Mouse (Mus musculus) heart, embryonic 11.5 days (tissue): Measurements from ENCODE around the gene Gm17455. TPM values are rescaled to one million over a fixed set of nuclear protein-coding genes. Genes with fewer than 3 reads are reported as not detected.
A peak's percentile ranks its signal among the peaks of the same experiment; 100 is the strongest.

ENCODE experiments used
- ATAC-seq: fragments of 200-750 bp; cut with Nextera tagmentation; replicated peaks from 2 replicates; pipeline ENCODE4 v1.8.0; 2017; ENCODE audit warnings: moderate library complexity; ENCODE audit not compliant: insufficient number of reproducible peaks, low FRiP score, low TSS enrichment
- H3K27ac ChIP-seq: fragments of 300-500 bp; sonication (generic); 2 replicates; pipeline ENCODE4 v1.5.1; 2014; ENCODE audit warnings: mild to moderate bottlenecking, low read depth, low read length
- H3K27me3 ChIP-seq: fragments of 300-500 bp; sonication (generic); 2 replicates; pipeline ENCODE4 v1.6.1; 2014; ENCODE audit warnings: mild to moderate bottlenecking, low read length, mixed read lengths; ENCODE audit not compliant: control insufficient read depth, insufficient read depth
- H3K36me3 ChIP-seq: fragments of 300-500 bp; sonication (generic); 2 replicates; pipeline ENCODE4 v1.6.1; 2014; ENCODE audit warnings: mild to moderate bottlenecking, low read length, moderate library complexity, mixed read lengths; ENCODE audit not compliant: control insufficient read depth, insufficient read depth
- H3K4me1 ChIP-seq: fragments of 300-500 bp; sonication (generic); 2 replicates; pipeline ENCODE4 v1.6.1; 2014; ENCODE audit warnings: low read length; ENCODE audit not compliant: control insufficient read depth, insufficient read depth
- H3K4me2 ChIP-seq: fragments of 300-500 bp; sonication (generic); 2 replicates; pipeline ENCODE4 v1.6.1; 2014; ENCODE audit warnings: mild to moderate bottlenecking, moderate library complexity
- H3K4me3 ChIP-seq: fragments of 300-500 bp; sonication (generic); 2 replicates; pipeline ENCODE4 v1.5.1; 2014; ENCODE audit warnings: low read depth, low read length
- H3K9ac ChIP-seq: fragments of 300-500 bp; sonication (generic); 2 replicates; pipeline ENCODE4 v1.6.1; 2014; ENCODE audit warnings: mild to moderate bottlenecking, low read depth, low read length, moderate library complexity
- H3K9me3 ChIP-seq: fragments of 300-500 bp; sonication (generic); replicated peaks from 2 replicates; pipeline ENCODE4 v1.6.1; 2016; ENCODE audit warnings: low read length; ENCODE audit not compliant: control insufficient read depth
- WGBS: fragments of 180-500 bp; shearing (Covaris S2); extraction: QIAGEN DNeasy Blood & Tissue Kit; methylation state at CpG from one replicate; pipeline ENCODE4 v1.1.7; 2014; ENCODE audit not compliant: insufficient replicate concordance; 5-methylcytosine and 5-hydroxymethylcytosine counted together
- polyA plus RNA-seq: library from polyadenylated mRNA; unstranded; fragments of >200 nt; fragmentation: Nextera tagmentation; extraction: Ambion mirVana; gene quantifications from 2 replicates; pipeline ENCODE4 v1.2.1, GENCODE M21; 2014

Gm17455 gene
- polyA plus RNA-seq = 0.66 and 1.6 TPM in 2 replicates

- Histone ChIP-seq H3K9ac (no peak within 1 kb of the TSS), H3K4me2 (no peak within 1 kb of the TSS), H3K4me1 (peaks cover 3% of the 10 kb centered on the region; the same call in 1 of the 2 replicates), H3K27me3 (no peaks in the 10 kb centered on the region; the same call in 1 of the 2 replicates), H3K4me3 (no peak within 1 kb of the TSS), H3K9me3 (no peaks in the 10 kb centered on the region), H3K27ac (no peak within 1 kb of the TSS), H3K36me3 (no peaks in the 10 kb centered on the region)
- 39% methylated on average over 7 of the region's 7 CpGs for WGBS
- no peak for ATAC-seq
These were observed at the start of gene Gm17455 for GRCm38 (mm10) chr10:60399449-60399848. TSS of gene Gm17455 (plus strand) at chr10:60399726.

- peak overlapping the region; percentile 28 for H3K4me3 ChIP-seq
- H3K36me3 ChIP-seq = no peaks in the 10 kb centered on the region
- 31% methylated on average over 5 of the region's 5 CpGs for WGBS
- peaks cover 47% of the 10 kb centered on the region for H3K4me1 ChIP-seq
- peak overlapping the region; percentile 36; the same call in 1 of the 2 replicates for H3K27ac ChIP-seq
- no peak for ATAC-seq
- H3K9me3 ChIP-seq = no peaks in the 10 kb centered on the region
- H3K4me2 ChIP-seq = peak overlapping the region; percentile 42
- no peaks in the 10 kb centered on the region; the same call in 1 of the 2 replicates for H3K27me3 ChIP-seq
- H3K9ac ChIP-seq = no peak overlapping the region
These were observed 49.3 kb upstream of the Gm17455 start for GRCm38 (mm10) chr10:60350077-60350804.

GRCm38 (mm10) chr10:60350805-60351167, 48.7 kb upstream of the Gm17455 start:
- ATAC-seq = no peak
- Histone ChIP-seq H3K4me3 (peak overlapping the region; percentile 28), H3K36me3 (no peaks in the 10 kb centered on the region), H3K9ac (no peak overlapping the region), H3K4me2 (peak overlapping the region; percentile 42), H3K9me3 (no peaks in the 10 kb centered on the region), H3K4me1 (peaks cover 49% of the 10 kb centered on the region), H3K27me3 (no peaks in the 10 kb centered on the region; the same call in 1 of the 2 replicates), H3K27ac (peak overlapping the region; percentile 76)
- WGBS = 45% methylated on average over 3 of the region's 3 CpGs

DNA sequence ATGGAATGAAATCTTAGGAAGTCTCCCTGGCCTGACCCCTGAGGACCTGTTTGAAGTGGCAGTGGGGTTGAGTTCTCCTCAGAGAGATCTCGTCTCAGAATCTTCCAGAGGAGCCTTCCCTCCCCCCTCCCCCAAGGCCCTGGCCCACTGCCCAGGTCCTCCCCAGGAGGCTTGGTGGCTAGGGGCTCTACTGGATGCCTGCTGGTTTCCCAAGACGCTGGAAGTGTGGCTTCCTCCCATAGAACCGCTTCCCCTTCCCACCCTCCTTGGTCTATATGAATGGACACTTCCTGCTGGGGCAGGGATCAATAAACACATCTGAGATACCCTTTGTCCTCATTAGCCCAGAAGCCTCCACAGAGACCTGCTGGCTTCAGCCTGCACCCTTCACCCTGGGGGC, 48.3 kb upstream of the Gm17455 start:
- peak overlapping the region; percentile 76 for H3K27ac ChIP-seq
- no peak for ATAC-seq
- H3K9ac ChIP-seq = no peak overlapping the region
- no peaks in the 10 kb centered on the region for H3K36me3 ChIP-seq
- H3K27me3 ChIP-seq = no peaks in the 10 kb centered on the region; the same call in 1 of the 2 replicates
- WGBS = 31% methylated on average over 3 of the region's 3 CpGs
- peak overlapping the region; percentile 42 for H3K4me2 ChIP-seq
- no peak overlapping the region for H3K4me3 ChIP-seq
- H3K9me3 ChIP-seq = no peaks in the 10 kb centered on the region
- H3K4me1 ChIP-seq = peaks cover 48% of the 10 kb centered on the region

DNA sequence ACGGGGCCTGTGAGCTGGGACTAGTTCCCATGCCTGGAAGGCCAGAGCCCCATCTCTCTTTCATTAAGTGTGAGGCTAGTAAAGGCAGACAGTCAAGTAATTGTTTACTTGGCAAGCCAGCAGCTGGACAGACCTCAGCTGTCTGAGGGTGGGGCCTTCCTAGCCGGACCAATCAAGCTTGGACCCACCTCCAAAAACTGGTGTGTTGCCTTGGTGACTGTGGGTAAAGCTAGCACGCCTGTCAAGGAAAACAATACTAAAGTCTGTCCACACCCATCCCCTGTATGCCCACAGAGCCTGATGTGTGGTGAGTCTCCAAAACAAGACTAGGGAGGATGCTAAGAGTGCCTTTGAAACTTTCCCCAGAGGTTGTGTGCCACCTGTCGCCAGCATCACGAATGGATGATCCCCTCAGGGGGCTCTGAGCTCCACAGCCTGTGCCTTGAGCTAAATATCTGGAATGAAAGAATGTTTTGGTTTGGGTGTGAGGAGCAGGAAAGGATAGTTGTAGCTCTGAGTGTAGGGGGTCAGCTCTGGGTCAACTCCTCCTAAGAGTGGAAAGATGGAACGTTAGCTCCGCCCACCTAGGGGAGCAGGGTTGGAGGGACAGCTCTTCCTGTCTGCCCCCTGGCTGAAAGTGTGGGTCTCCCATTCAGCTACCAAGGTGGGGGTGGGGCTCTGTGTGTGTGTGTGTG, 47.6 kb upstream of the Gm17455 start:
- Histone ChIP-seq H3K36me3 (no peaks in the 10 kb centered on the region), H3K27ac (peak overlapping the region; percentile 76), H3K9ac (no peak overlapping the region), H3K27me3 (no peaks in the 10 kb centered on the region; the same call in 1 of the 2 replicates), H3K4me2 (peak overlapping the region; percentile 42), H3K4me3 (no peak overlapping the region), H3K9me3 (no peaks in the 10 kb centered on the region), H3K4me1 (peaks cover 41% of the 10 kb centered on the region)
- ATAC-seq = no peak; the same call in 1 of the 2 replicates
- WGBS = 35% methylated on average over 7 of the region's 7 CpGs

DNA sequence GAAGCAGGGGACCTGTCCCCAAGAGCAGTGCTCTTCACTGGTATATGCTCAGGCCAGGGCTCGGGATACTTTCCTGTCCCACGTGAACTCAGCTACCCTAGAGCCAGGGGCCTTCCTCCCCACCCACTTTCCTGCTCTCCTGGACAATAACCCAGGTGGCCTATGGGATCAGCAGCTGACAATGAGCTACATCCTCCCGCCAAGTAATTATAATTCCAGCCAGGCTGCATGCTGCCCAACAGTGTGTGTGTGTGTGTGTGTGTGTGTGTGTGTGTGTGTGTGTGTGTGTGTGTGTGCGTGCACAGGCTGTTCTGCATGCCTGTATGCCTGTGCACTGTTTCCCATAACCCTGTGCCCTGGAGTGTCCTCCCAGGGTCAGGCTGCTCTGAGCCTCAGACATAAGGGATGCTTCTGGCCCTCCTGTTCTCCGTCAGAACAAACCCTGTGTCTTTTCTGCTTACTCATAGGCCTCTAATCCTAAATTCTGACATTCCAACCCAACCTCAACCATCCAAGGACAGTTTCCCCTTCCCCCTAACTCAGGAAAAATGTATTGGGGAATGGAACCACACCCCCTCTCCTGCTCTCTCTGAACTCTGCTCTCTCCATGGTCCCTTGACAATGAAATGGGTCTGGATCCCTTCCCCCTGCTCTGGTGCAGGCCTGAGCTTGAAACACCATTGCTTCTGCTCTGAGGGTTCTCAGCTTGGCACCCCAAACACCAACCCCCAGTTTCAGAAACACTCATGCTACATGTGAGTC, 46.1 kb upstream of the Gm17455 start:
- Histone ChIP-seq H3K4me2 (no peak overlapping the region), H3K4me1 (peaks cover 33% of the 10 kb centered on the region), H3K9ac (no peak overlapping the region), H3K27ac (0 out of 2 replicates have a peak overlapping the region, but pooled peaks have one; percentile 18), H3K27me3 (no peaks in the 10 kb centered on the region; the same call in 1 of the 2 replicates), H3K4me3 (no peak overlapping the region), H3K36me3 (no peaks in the 10 kb centered on the region), H3K9me3 (no peaks in the 10 kb centered on the region)
- ATAC-seq = no peak
- 62% methylated on average over 5 of the region's 5 CpGs for WGBS

- Histone ChIP-seq H3K9me3 (no peaks in the 10 kb centered on the region), H3K9ac (no peak overlapping the region), H3K4me3 (no peak overlapping the region), H3K27ac (0 out of 2 replicates have a peak overlapping the region, but pooled peaks have one; percentile 18), H3K27me3 (no peaks in the 10 kb centered on the region; the same call in 1 of the 2 replicates), H3K4me2 (no peak overlapping the region), H3K36me3 (no peaks in the 10 kb centered on the region), H3K4me1 (peaks cover 32% of the 10 kb centered on the region)
- WGBS = 89% methylated on average over 4 of the region's 4 CpGs
- no peak for ATAC-seq
These were observed 45.6 kb upstream of the Gm17455 start for GRCm38 (mm10) chr10:60354003-60354325.

DNA sequence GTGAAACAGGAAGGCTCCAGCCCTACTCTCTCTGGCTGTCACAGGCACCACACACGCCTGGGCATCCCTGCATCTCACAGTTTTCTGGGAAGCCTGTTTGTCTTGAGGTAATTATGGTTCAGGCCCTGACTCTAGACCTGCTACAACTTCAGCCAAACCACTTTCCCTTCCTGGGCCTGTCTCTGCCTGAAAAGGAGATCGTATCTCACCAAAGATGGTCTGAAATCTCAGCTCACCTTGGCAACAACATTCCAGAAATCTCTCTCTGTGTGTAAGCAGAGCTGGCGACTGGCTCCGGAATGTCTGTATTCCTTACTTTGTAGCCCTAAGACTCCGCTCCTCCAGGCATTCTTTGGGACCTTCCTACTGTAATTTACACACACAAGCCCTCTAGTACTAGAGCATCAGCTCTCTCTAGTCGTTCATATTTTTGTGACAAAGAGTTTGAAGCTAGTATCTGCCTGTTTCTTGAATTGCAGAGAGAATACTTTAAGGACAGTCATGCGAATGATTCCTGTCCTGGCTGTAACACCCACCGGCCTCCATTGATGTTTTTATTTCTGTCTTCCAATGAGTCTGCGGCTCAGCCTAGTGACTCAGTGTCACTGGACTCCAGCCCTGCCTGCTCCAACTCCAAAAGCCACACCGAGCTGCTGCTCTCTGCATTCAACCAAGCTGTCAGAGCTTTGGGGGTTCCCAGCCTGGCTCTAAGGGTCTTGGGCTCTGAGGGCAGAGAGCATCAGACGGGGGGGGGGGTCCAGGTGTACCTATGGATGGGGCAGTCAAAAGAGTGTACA, 44.4 kb upstream of the Gm17455 start:
- 46% methylated on average over 11 of the region's 11 CpGs for WGBS
- H3K27ac ChIP-seq = no peak overlapping the region
- no peak overlapping the region for H3K4me2 ChIP-seq
- no peaks in the 10 kb centered on the region for H3K36me3 ChIP-seq
- H3K4me3 ChIP-seq = no peak overlapping the region
- H3K4me1 ChIP-seq = peaks cover 29% of the 10 kb centered on the region
- no peaks in the 10 kb centered on the region for H3K27me3 ChIP-seq
- H3K9me3 ChIP-seq = no peaks in the 10 kb centered on the region
- H3K9ac ChIP-seq = no peak overlapping the region
- no peak for ATAC-seq
